Mouse (Mus musculus): ENCODE results near the gene Wipi2. TPM values are rescaled to one million over a fixed set of nuclear protein-coding genes. Genes with fewer than 3 reads are reported as not detected.

The Wipi2 gene
- 61.2 and 62.4 TPM in 2 replicates for polyA plus RNA-seq (2014; fragmentation: Nextera tagmentation; extraction: Ambion mirVana)

- Histone ChIP-seq H3K9me3 (replicated peaks; ENCODE audit: control insufficient read depth, low read length) (no peaks in the 10 kb centered on the region), H3K4me3 (ENCODE audit: low read depth, low read length) (peak within 1 kb of the TSS; percentile 96), H3K9ac (replicated peaks; ENCODE audit: low read length) (peak within 1 kb of the TSS; percentile 88), H3K36me3 (replicated peaks; ENCODE audit: control insufficient read depth, insufficient read depth, low read depth, low read length) (no peaks in the 10 kb centered on the region), H3K27ac (replicated peaks; ENCODE audit: low read depth, low read length) (no peak within 1 kb of the TSS), H3K4me1 (ENCODE audit: control insufficient read depth, insufficient read depth, low read length) (no peaks in the 10 kb centered on the region; the same call in 1 of the 2 replicates), H3K4me2 (ENCODE audit: low read depth, low read length) (peak within 1 kb of the TSS; percentile 73), H3K27me3 (ENCODE audit: control insufficient read depth, insufficient read depth, low read length) (no peaks in the 10 kb centered on the region)
- no peak for DNase-seq (ENCODE audit: low spot score)
- no peak for ATAC-seq (replicated peaks; ENCODE audit: insufficient number of reproducible peaks, low FRiP score, low TSS enrichment, low read depth)
- WGBS, result 91% methylated on average over 2 of the region's 2 CpGs
Observed at GRCm38 (mm10) chr5:142627398-142627797, at the start of gene Wipi2. TSS of gene Wipi2 (plus strand) at chr5:142627698.

- H3K27ac ChIP-seq (replicated peaks; ENCODE audit: low read depth, low read length), result no peak overlapping the region
- no peak overlapping the region for H3K4me3 ChIP-seq (ENCODE audit: low read depth, low read length)
- no peaks in the 10 kb centered on the region for H3K27me3 ChIP-seq (ENCODE audit: control insufficient read depth, insufficient read depth, low read length)
- no peaks in the 10 kb centered on the region for H3K4me1 ChIP-seq (ENCODE audit: control insufficient read depth, insufficient read depth, low read length)
- no peak for ATAC-seq (replicated peaks; ENCODE audit: insufficient number of reproducible peaks, low FRiP score, low TSS enrichment, low read depth)
- no peak for DNase-seq (ENCODE audit: low spot score)
- H3K9me3 ChIP-seq (replicated peaks; ENCODE audit: control insufficient read depth, low read length), result no peaks in the 10 kb centered on the region
- H3K9ac ChIP-seq (replicated peaks; ENCODE audit: low read length), result no peak overlapping the region
- H3K36me3 ChIP-seq (replicated peaks; ENCODE audit: control insufficient read depth, insufficient read depth, low read depth, low read length), result no peaks in the 10 kb centered on the region
- H3K4me2 ChIP-seq (ENCODE audit: low read depth, low read length), result no peak overlapping the region
- WGBS, result 86% methylated on average over 10 of the region's 10 CpGs
Observed at GRCm38 (mm10) chr5:142578192-142578591, 49.3 kb upstream of the Wipi2 start.

GRCm38 (mm10) chr5:142581517-142581916 lies 46.0 kb upstream of the Wipi2 start:
- Histone ChIP-seq H3K9ac (replicated peaks; ENCODE audit: low read length) (no peak overlapping the region), H3K36me3 (replicated peaks; ENCODE audit: control insufficient read depth, insufficient read depth, low read depth, low read length) (no peaks in the 10 kb centered on the region), H3K9me3 (replicated peaks; ENCODE audit: control insufficient read depth, low read length) (no peaks in the 10 kb centered on the region), H3K27ac (replicated peaks; ENCODE audit: low read depth, low read length) (no peak overlapping the region), H3K4me1 (ENCODE audit: control insufficient read depth, insufficient read depth, low read length) (no peaks in the 10 kb centered on the region), H3K27me3 (ENCODE audit: control insufficient read depth, insufficient read depth, low read length) (no peaks in the 10 kb centered on the region), H3K4me2 (ENCODE audit: low read depth, low read length) (no peak overlapping the region), H3K4me3 (ENCODE audit: low read depth, low read length) (no peak overlapping the region)
- WGBS, result 21% methylated on average over 5 of the region's 5 CpGs
- ATAC-seq (replicated peaks; ENCODE audit: insufficient number of reproducible peaks, low FRiP score, low TSS enrichment, low read depth) (peak; percentile 55; the same call in 1 of the 2 replicates), DNase-seq (ENCODE audit: low spot score) (peak; percentile 84)

GRCm38 (mm10) chr5:142583616-142584126 lies 43.8 kb upstream of the Wipi2 start:
- Histone ChIP-seq H3K27ac (replicated peaks; ENCODE audit: low read depth, low read length) (no peak overlapping the region), H3K9ac (replicated peaks; ENCODE audit: low read length) (no peak overlapping the region), H3K9me3 (replicated peaks; ENCODE audit: control insufficient read depth, low read length) (no peaks in the 10 kb centered on the region), H3K27me3 (ENCODE audit: control insufficient read depth, insufficient read depth, low read length) (no peaks in the 10 kb centered on the region), H3K36me3 (replicated peaks; ENCODE audit: control insufficient read depth, insufficient read depth, low read depth, low read length) (no peaks in the 10 kb centered on the region), H3K4me1 (ENCODE audit: control insufficient read depth, insufficient read depth, low read length) (no peaks in the 10 kb centered on the region), H3K4me2 (ENCODE audit: low read depth, low read length) (no peak overlapping the region), H3K4me3 (ENCODE audit: low read depth, low read length) (no peak overlapping the region)
- peak; percentile 77; the same call in 1 of the 2 replicates for ATAC-seq (replicated peaks; ENCODE audit: insufficient number of reproducible peaks, low FRiP score, low TSS enrichment, low read depth)
- peak; percentile 13 for DNase-seq (ENCODE audit: low spot score)
- WGBS, result 61% methylated on average over 14 of the region's 14 CpGs

GRCm38 (mm10) chr5:142590953-142591616 lies 36.4 kb upstream of the Wipi2 start:
- Histone ChIP-seq H3K4me2 (ENCODE audit: low read depth, low read length) (no peak overlapping the region), H3K9me3 (replicated peaks; ENCODE audit: control insufficient read depth, low read length) (no peaks in the 10 kb centered on the region), H3K4me3 (ENCODE audit: low read depth, low read length) (no peak overlapping the region), H3K27ac (replicated peaks; ENCODE audit: low read depth, low read length) (no peak overlapping the region), H3K36me3 (replicated peaks; ENCODE audit: control insufficient read depth, insufficient read depth, low read depth, low read length) (no peaks in the 10 kb centered on the region), H3K4me1 (ENCODE audit: control insufficient read depth, insufficient read depth, low read length) (no peaks in the 10 kb centered on the region), H3K27me3 (ENCODE audit: control insufficient read depth, insufficient read depth, low read length) (no peaks in the 10 kb centered on the region), H3K9ac (replicated peaks; ENCODE audit: low read length) (no peak overlapping the region)
- ATAC-seq (replicated peaks; ENCODE audit: insufficient number of reproducible peaks, low FRiP score, low TSS enrichment, low read depth) (no peak), DNase-seq (ENCODE audit: low spot score) (no peak)
- WGBS, result 81% methylated on average over 6 of the region's 6 CpGs

- no peak overlapping the region for H3K4me2 ChIP-seq (ENCODE audit: low read depth, low read length)
- H3K4me1 ChIP-seq (ENCODE audit: control insufficient read depth, insufficient read depth, low read length), result no peaks in the 10 kb centered on the region
- DNase-seq (ENCODE audit: low spot score), result no peak
- 87% methylated on average over 3 of the region's 3 CpGs for WGBS
- no peak overlapping the region for H3K4me3 ChIP-seq (ENCODE audit: low read depth, low read length)
- H3K36me3 ChIP-seq (replicated peaks; ENCODE audit: control insufficient read depth, insufficient read depth, low read depth, low read length), result no peaks in the 10 kb centered on the region
- H3K9me3 ChIP-seq (replicated peaks; ENCODE audit: control insufficient read depth, low read length), result no peaks in the 10 kb centered on the region
- H3K27me3 ChIP-seq (ENCODE audit: control insufficient read depth, insufficient read depth, low read length), result no peaks in the 10 kb centered on the region
- H3K9ac ChIP-seq (replicated peaks; ENCODE audit: low read length), result no peak overlapping the region
- H3K27ac ChIP-seq (replicated peaks; ENCODE audit: low read depth, low read length), result no peak overlapping the region
- ATAC-seq (replicated peaks; ENCODE audit: insufficient number of reproducible peaks, low FRiP score, low TSS enrichment, low read depth), result no peak
Observed at GRCm38 (mm10) chr5:142595698-142596097, 31.8 kb upstream of the Wipi2 start.

- ATAC-seq (replicated peaks; ENCODE audit: insufficient number of reproducible peaks, low FRiP score, low TSS enrichment, low read depth), result no peak
Observed at GRCm38 (mm10) chr5:142596723-142597122, 30.8 kb upstream of the Wipi2 start.

GRCm38 (mm10) chr5:142597648-142598390 lies 29.7 kb upstream of the Wipi2 start:
- no peak for DNase-seq (ENCODE audit: low spot score)
- Histone ChIP-seq H3K27ac (replicated peaks; ENCODE audit: low read depth, low read length) (no peak overlapping the region), H3K9me3 (replicated peaks; ENCODE audit: control insufficient read depth, low read length) (no peaks in the 10 kb centered on the region), H3K4me3 (ENCODE audit: low read depth, low read length) (no peak overlapping the region), H3K36me3 (replicated peaks; ENCODE audit: control insufficient read depth, insufficient read depth, low read depth, low read length) (no peaks in the 10 kb centered on the region), H3K9ac (replicated peaks; ENCODE audit: low read length) (no peak overlapping the region), H3K4me1 (ENCODE audit: control insufficient read depth, insufficient read depth, low read length) (no peaks in the 10 kb centered on the region), H3K27me3 (ENCODE audit: control insufficient read depth, insufficient read depth, low read length) (no peaks in the 10 kb centered on the region), H3K4me2 (ENCODE audit: low read depth, low read length) (no peak overlapping the region)
- 62% methylated on average over 6 of the region's 6 CpGs for WGBS
- ATAC-seq (replicated peaks; ENCODE audit: insufficient number of reproducible peaks, low FRiP score, low TSS enrichment, low read depth), result 0 out of 2 replicates have a peak, but pooled peaks have one; percentile 44

More at GRCm38 (mm10) chr5:142596723-142597122, 30.8 kb upstream of the Wipi2 start:
- Histone ChIP-seq H3K9ac (replicated peaks; ENCODE audit: low read length) (no peak overlapping the region), H3K9me3 (replicated peaks; ENCODE audit: control insufficient read depth, low read length) (no peaks in the 10 kb centered on the region), H3K4me1 (ENCODE audit: control insufficient read depth, insufficient read depth, low read length) (no peaks in the 10 kb centered on the region), H3K4me2 (ENCODE audit: low read depth, low read length) (no peak overlapping the region), H3K36me3 (replicated peaks; ENCODE audit: control insufficient read depth, insufficient read depth, low read depth, low read length) (no peaks in the 10 kb centered on the region), H3K27ac (replicated peaks; ENCODE audit: low read depth, low read length) (no peak overlapping the region), H3K27me3 (ENCODE audit: control insufficient read depth, insufficient read depth, low read length) (no peaks in the 10 kb centered on the region), H3K4me3 (ENCODE audit: low read depth, low read length) (no peak overlapping the region)
- no peak for DNase-seq (ENCODE audit: low spot score)
- 82% methylated on average over 6 of the region's 6 CpGs for WGBS
